Mouse (Mus musculus): Measurements from ENCODE around the gene Tmem175. TPM values are rescaled to one million over a fixed set of nuclear protein-coding genes. Genes with fewer than 3 reads are reported as not detected.

Gene Tmem175
- polyA plus RNA-seq, 1 experiment from 2014 or later, result 26.4 TPM

- no peak for TF ChIP-seq CTCF (IDR thresholded peaks at IDR 0.05; ENCODE audit: low read depth)
- peak overlapping the region; percentile 93 for H3K9ac ChIP-seq
- no peaks in the 10 kb centered on the region for H3K9me3 ChIP-seq (ENCODE audit: low read depth, low read length)
- peak overlapping the region; percentile 36; the same call in 1 of the 2 replicates for H3K27ac ChIP-seq (ENCODE audit: low read depth)
- peak overlapping the region; percentile 93 for H3K4me2 ChIP-seq
- H3K4me1 ChIP-seq (ENCODE audit: insufficient read depth), result no peaks in the 10 kb centered on the region
- H3K36me3 ChIP-seq (ENCODE audit: insufficient read depth), result peaks cover 24% of the 10 kb centered on the region; the same call in 1 of the 2 replicates
- peak overlapping the region; percentile 84 for H3K4me3 ChIP-seq (ENCODE audit: low read depth, low read length)
- WGBS, result 13% methylated on average over 36 of the region's 36 CpGs
- ATAC-seq (ENCODE audit: insufficient read depth) (peak; percentile 99), DNase-seq (peak; percentile 97)
- no peaks in the 10 kb centered on the region for H3K27me3 ChIP-seq (ENCODE audit: insufficient read depth, low read length)
Observed at GRCm38 (mm10) chr5:108660632-108661268, 31.2 kb downstream of the Tmem175 start.

GRCm38 (mm10) chr5:108662772-108663171, 33.2 kb downstream of the Tmem175 start:
- Histone ChIP-seq H3K9ac (no peak overlapping the region), H3K4me3 (ENCODE audit: low read depth, low read length) (no peak overlapping the region), H3K27ac (ENCODE audit: low read depth) (no peak overlapping the region), H3K27me3 (ENCODE audit: insufficient read depth, low read length) (no peaks in the 10 kb centered on the region), H3K4me2 (no peak overlapping the region), H3K4me1 (ENCODE audit: insufficient read depth) (no peaks in the 10 kb centered on the region), H3K9me3 (ENCODE audit: low read depth, low read length) (no peaks in the 10 kb centered on the region), H3K36me3 (ENCODE audit: insufficient read depth) (0 out of 2 replicates have a peak, but pooled peaks cover 7% of the 10 kb centered on the region)
- no peak for ATAC-seq (ENCODE audit: insufficient read depth)
- DNase-seq, result no peak
- WGBS, result 83% methylated on average over 4 of the region's 4 CpGs
- no peak for TF ChIP-seq CTCF (IDR thresholded peaks at IDR 0.05; ENCODE audit: low read depth)

GRCm38 (mm10) chr5:108665066-108665465, 35.5 kb downstream of the Tmem175 start:
- H3K4me2 ChIP-seq, result no peak overlapping the region
- H3K27me3 ChIP-seq (ENCODE audit: insufficient read depth, low read length), result no peaks in the 10 kb centered on the region
- H3K9ac ChIP-seq, result no peak overlapping the region
- H3K9me3 ChIP-seq (ENCODE audit: low read depth, low read length), result no peaks in the 10 kb centered on the region
- TF ChIP-seq CTCF (IDR thresholded peaks at IDR 0.05; ENCODE audit: low read depth), result no peak
- no peak overlapping the region for H3K27ac ChIP-seq (ENCODE audit: low read depth)
- no peak overlapping the region for H3K4me3 ChIP-seq (ENCODE audit: low read depth, low read length)
- WGBS, result 37% methylated on average over 3 of the region's 3 CpGs
- ATAC-seq (ENCODE audit: insufficient read depth) (no peak), DNase-seq (no peak)
- 0 out of 2 replicates have a peak, but pooled peaks cover 3% of the 10 kb centered on the region for H3K4me1 ChIP-seq (ENCODE audit: insufficient read depth)
- no peaks in the 10 kb centered on the region for H3K36me3 ChIP-seq (ENCODE audit: insufficient read depth)

- WGBS, result 62% methylated on average over 2 of the region's 2 CpGs
- H3K27me3 ChIP-seq (ENCODE audit: insufficient read depth, low read length), result no peaks in the 10 kb centered on the region
- H3K4me2 ChIP-seq, result no peak overlapping the region
- DNase-seq (no peak), ATAC-seq (ENCODE audit: insufficient read depth) (no peak)
- H3K9me3 ChIP-seq (ENCODE audit: low read depth, low read length), result no peaks in the 10 kb centered on the region
- H3K4me1 ChIP-seq (ENCODE audit: insufficient read depth), result 0 out of 2 replicates have a peak, but pooled peaks cover 4% of the 10 kb centered on the region
- peaks cover 15% of the 10 kb centered on the region for H3K36me3 ChIP-seq (ENCODE audit: insufficient read depth)
- H3K9ac ChIP-seq, result no peak overlapping the region
- H3K27ac ChIP-seq (ENCODE audit: low read depth), result no peak overlapping the region
- no peak overlapping the region for H3K4me3 ChIP-seq (ENCODE audit: low read depth, low read length)
- TF ChIP-seq CTCF (IDR thresholded peaks at IDR 0.05; ENCODE audit: low read depth), result no peak
Observed at GRCm38 (mm10) chr5:108667370-108667769, 37.8 kb downstream of the Tmem175 start.

- DNase-seq (no peak), ATAC-seq (ENCODE audit: insufficient read depth) (no peak)
- no peaks in the 10 kb centered on the region for H3K27me3 ChIP-seq (ENCODE audit: insufficient read depth, low read length)
- 12% methylated on average over 3 of the region's 3 CpGs for WGBS
- H3K4me2 ChIP-seq, result peak overlapping the region; percentile 86
- H3K4me1 ChIP-seq (ENCODE audit: insufficient read depth), result 0 out of 2 replicates have a peak, but pooled peaks cover 4% of the 10 kb centered on the region
- TF ChIP-seq CTCF (IDR thresholded peaks at IDR 0.05; ENCODE audit: low read depth), result no peak
- peak overlapping the region; percentile 58 for H3K4me3 ChIP-seq (ENCODE audit: low read depth, low read length)
- H3K9ac ChIP-seq, result peak overlapping the region; percentile 79
- no peaks in the 10 kb centered on the region for H3K9me3 ChIP-seq (ENCODE audit: low read depth, low read length)
- H3K36me3 ChIP-seq (ENCODE audit: insufficient read depth), result peaks cover 21% of the 10 kb centered on the region
- H3K27ac ChIP-seq (ENCODE audit: low read depth), result peak overlapping the region; percentile 89
Observed at GRCm38 (mm10) chr5:108668387-108668932, 38.9 kb downstream of the Tmem175 start.

GRCm38 (mm10) chr5:108668977-108669936, 39.7 kb downstream of the Tmem175 start, which contains the start of gene Dgkq:
Dgkq (minus strand) TSS chr5:108669672.
- WGBS, result 6% methylated on average over 43 of the region's 43 CpGs
- H3K27ac ChIP-seq (ENCODE audit: low read depth), result peak within 1 kb of the TSS; percentile 89
- H3K27me3 ChIP-seq (ENCODE audit: insufficient read depth, low read length), result no peaks in the 10 kb centered on the region
- peak within 1 kb of the TSS; percentile 79 for H3K9ac ChIP-seq
- no peaks in the 10 kb centered on the region for H3K9me3 ChIP-seq (ENCODE audit: low read depth, low read length)
- H3K4me1 ChIP-seq (ENCODE audit: insufficient read depth), result 0 out of 2 replicates have a peak, but pooled peaks cover 4% of the 10 kb centered on the region
- TF ChIP-seq CTCF (IDR thresholded peaks at IDR 0.05; ENCODE audit: low read depth), result peak; percentile 70
- peaks cover 21% of the 10 kb centered on the region for H3K36me3 ChIP-seq (ENCODE audit: insufficient read depth)
- peak within 1 kb of the TSS; percentile 58 for H3K4me3 ChIP-seq (ENCODE audit: low read depth, low read length)
- peak; percentile 90 for DNase-seq
- peak within 1 kb of the TSS; percentile 86 for H3K4me2 ChIP-seq
- peak; percentile 88 for ATAC-seq (ENCODE audit: insufficient read depth)
